Mouse (Mus musculus) lung, adult 2 months (tissue): Measurements from ENCODE around the gene Atg2a. TPM values are rescaled to one million over a fixed set of nuclear protein-coding genes. Genes with fewer than 3 reads are reported as not detected.

Experiments
- DNase-seq: peaks from one replicate; pipeline ENCODE4 v3.0.0; 2022
- H3K4me1 ChIP-seq: fragments of 200-500 bp; 2 replicates; pipeline ENCODE4 v1.6.1; 2011; ENCODE audit warnings: low read length; ENCODE audit not compliant: control insufficient read depth, insufficient read depth
- H3K4me3 ChIP-seq: fragments of 200-500 bp; replicated peaks from 2 replicates; pipeline ENCODE3; 2011; ENCODE audit warnings: low read depth, mild to moderate bottlenecking, control low read depth, low read length; ENCODE audit errors: extremely low read depth
- CTCF ChIP-seq: fragments of 200-500 bp; IDR thresholded peaks from 2 replicates; pipeline ENCODE4 v1.5.1; 2011; ENCODE audit warnings: mild to moderate bottlenecking, low read length, control low read depth; ENCODE audit not compliant: insufficient read depth
- POLR2A ChIP-seq: fragments of 200-500 bp; IDR thresholded peaks from 2 replicates; pipeline ENCODE4 v1.6.1; 2011; ENCODE audit warnings: low read depth, mild to moderate bottlenecking, control low read depth, low read length, borderline replicate concordance; ENCODE audit errors: extremely low read depth
- WGBS: fragments of 180-500 bp; shearing (Covaris S2); methylation state at CpG from one replicate; pipeline ENCODE4 v1.1.7; 2018; 5-methylcytosine and 5-hydroxymethylcytosine counted together
- polyA plus RNA-seq: library from polyadenylated mRNA; depleted of rRNA; stranded (reverse); fragments of >200 nt; gene quantifications from 2 replicates; pipeline ENCODE4 v1.2.3, GENCODE M21; 2012

Atg2a gene
- polyA plus RNA-seq, 1 experiment = 37.0 TPM

GRCm38 (mm10) chr19:6291117-6291781 is 49.8 kb downstream of the Atg2a start:
- Histone ChIP-seq H3K4me1 (peaks cover 45% of the 10 kb centered on the region), H3K4me3 (no peak overlapping the region)
- WGBS = 48% methylated on average over 10 of the region's 10 CpGs
- no peak for DNase-seq
- TF ChIP-seq CTCF (no peak), POLR2A (no peak)

GRCm38 (mm10) chr19:6292262-6292661 is 50.8 kb downstream of the Atg2a start:
- DNase-seq = no peak
- no peak for TF ChIP-seq CTCF
- no peak for TF ChIP-seq POLR2A
- Histone ChIP-seq H3K4me1 (peaks cover 39% of the 10 kb centered on the region), H3K4me3 (no peak overlapping the region)
- whole genome bisulfite sequencing = 75% methylated on average over 5 of the region's 5 CpGs

GRCm38 (mm10) chr19:6294301-6294700 is 52.8 kb downstream of the Atg2a start:
- DNase-seq = no peak
- Histone ChIP-seq H3K4me3 (no peak overlapping the region), H3K4me1 (peaks cover 52% of the 10 kb centered on the region)
- TF ChIP-seq CTCF (no peak), POLR2A (no peak)
- 73% methylated on average over 17 of the region's 17 CpGs for WGBS

- no peak overlapping the region for H3K4me3 ChIP-seq
- WGBS = 64% methylated on average over 5 of the region's 5 CpGs
- H3K4me1 ChIP-seq = peaks cover 51% of the 10 kb centered on the region
- TF ChIP-seq POLR2A (no peak), CTCF (no peak)
- no peak for DNase-seq
These were observed 55.2 kb downstream of the Atg2a start for GRCm38 (mm10) chr19:6296551-6297210.

GRCm38 (mm10) chr19:6297641-6298040 is 56.2 kb downstream of the Atg2a start:
- no peak overlapping the region for H3K4me3 ChIP-seq
- H3K4me1 ChIP-seq = peaks cover 47% of the 10 kb centered on the region
- DNase-seq = peak; percentile 31
- 59% methylated on average over 9 of the region's 9 CpGs for WGBS
- TF ChIP-seq POLR2A (no peak), CTCF (no peak)

GRCm38 (mm10) chr19:6299003-6299402 is 57.5 kb downstream of the Atg2a start:
- no peak for TF ChIP-seq POLR2A
- no peak for TF ChIP-seq CTCF
- WGBS = 52% methylated on average over 4 of the region's 4 CpGs
- Histone ChIP-seq H3K4me1 (peaks cover 48% of the 10 kb centered on the region), H3K4me3 (no peak overlapping the region)
- no peak for DNase-seq

- 42% methylated on average over 7 of the region's 7 CpGs for WGBS
- no peak overlapping the region for H3K4me3 ChIP-seq
- TF ChIP-seq CTCF = no peak
- TF ChIP-seq POLR2A = peak; percentile 17; the same call in 1 of the 2 replicates
- no peak for DNase-seq
- peaks cover 49% of the 10 kb centered on the region for H3K4me1 ChIP-seq
These were observed 58.2 kb downstream of the Atg2a start for GRCm38 (mm10) chr19:6299450-6300267.

GRCm38 (mm10) chr19:6300402-6300841 is 59.0 kb downstream of the Atg2a start:
- WGBS = 36% methylated on average over 7 of the region's 7 CpGs
- DNase-seq = peak; percentile 46
- H3K4me1 ChIP-seq = peaks cover 51% of the 10 kb centered on the region
- H3K4me3 ChIP-seq = no peak overlapping the region
- TF ChIP-seq CTCF (no peak), POLR2A (no peak)

- 86% methylated on average over 5 of the region's 5 CpGs for WGBS
- Histone ChIP-seq H3K4me1 (peaks cover 51% of the 10 kb centered on the region), H3K4me3 (no peak overlapping the region)
- no peak for DNase-seq
- no peak for TF ChIP-seq POLR2A
- no peak for TF ChIP-seq CTCF
These were observed 60.6 kb downstream of the Atg2a start for GRCm38 (mm10) chr19:6302114-6302513.

- DNase-seq = no peak
- peaks cover 47% of the 10 kb centered on the region for H3K4me1 ChIP-seq
- TF ChIP-seq POLR2A (no peak), CTCF (no peak)
- WGBS = 14% methylated on average over 4 of the region's 4 CpGs
- no peak overlapping the region for H3K4me3 ChIP-seq
These were observed 61.1 kb downstream of the Atg2a start for GRCm38 (mm10) chr19:6302522-6302921.
